Mouse (Mus musculus): ENCODE results near the gene Lifr.

DNA sequence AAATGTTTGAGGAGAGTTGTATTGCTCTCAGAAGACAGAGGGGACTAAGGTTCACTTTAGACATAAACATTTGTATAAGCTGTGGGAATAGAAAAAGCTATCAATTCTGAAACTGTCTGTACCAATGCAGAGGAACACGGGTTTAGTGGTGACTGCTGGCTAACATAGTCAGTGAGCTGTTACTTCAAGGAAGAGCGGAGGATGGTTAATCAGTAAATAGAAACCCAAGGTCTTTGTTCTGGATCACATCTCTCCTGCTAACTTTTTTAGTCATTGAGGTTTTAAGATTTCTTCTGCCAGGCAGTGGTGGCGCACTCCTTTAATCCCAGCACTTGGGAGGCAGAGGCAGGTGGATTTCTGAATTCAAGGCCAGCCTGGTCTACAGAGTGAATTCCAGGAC is 23.7 kb upstream of the Lifr start:
- no peak for TF ChIP-seq CTCF (IDR thresholded peaks at IDR 0.05; ENCODE audit: low read depth, low read length)
- TF ChIP-seq POLR2A (IDR thresholded peaks at IDR 0.05; ENCODE audit: borderline replicate concordance, low read depth, low read length), result no peak

Measured in bone marrow macrophage, adult 2 months (primary cell).